Mouse (Mus musculus): ENCODE measurements around the gene Rnf113a2. TPM values are rescaled to one million over a fixed set of nuclear protein-coding genes. Genes with fewer than 3 reads are reported as not detected.

Gene Rnf113a2
- total RNA-seq (2021): 10 to 100 TPM; 14.3 to 20.2 TPM
- long read RNA-seq, experiment 1, transcript Rnf113a2-201 (1 exons, 1,383 nt): major isoform, 6 of 6 reads
- long read RNA-seq, experiment 1, partial matches to known transcripts: 0 of 6 reads
- long read RNA-seq, experiment 1, other reads (novel, unspliced or antisense): 0 of 6 reads
- long read RNA-seq, experiment 2, transcript Rnf113a2-201 (1 exons, 1,383 nt): major isoform, 22 of 22 reads
- long read RNA-seq, experiment 2, partial matches to known transcripts: 0 of 22 reads
- long read RNA-seq, experiment 2, other reads (novel, unspliced or antisense): 0 of 22 reads

DNA sequence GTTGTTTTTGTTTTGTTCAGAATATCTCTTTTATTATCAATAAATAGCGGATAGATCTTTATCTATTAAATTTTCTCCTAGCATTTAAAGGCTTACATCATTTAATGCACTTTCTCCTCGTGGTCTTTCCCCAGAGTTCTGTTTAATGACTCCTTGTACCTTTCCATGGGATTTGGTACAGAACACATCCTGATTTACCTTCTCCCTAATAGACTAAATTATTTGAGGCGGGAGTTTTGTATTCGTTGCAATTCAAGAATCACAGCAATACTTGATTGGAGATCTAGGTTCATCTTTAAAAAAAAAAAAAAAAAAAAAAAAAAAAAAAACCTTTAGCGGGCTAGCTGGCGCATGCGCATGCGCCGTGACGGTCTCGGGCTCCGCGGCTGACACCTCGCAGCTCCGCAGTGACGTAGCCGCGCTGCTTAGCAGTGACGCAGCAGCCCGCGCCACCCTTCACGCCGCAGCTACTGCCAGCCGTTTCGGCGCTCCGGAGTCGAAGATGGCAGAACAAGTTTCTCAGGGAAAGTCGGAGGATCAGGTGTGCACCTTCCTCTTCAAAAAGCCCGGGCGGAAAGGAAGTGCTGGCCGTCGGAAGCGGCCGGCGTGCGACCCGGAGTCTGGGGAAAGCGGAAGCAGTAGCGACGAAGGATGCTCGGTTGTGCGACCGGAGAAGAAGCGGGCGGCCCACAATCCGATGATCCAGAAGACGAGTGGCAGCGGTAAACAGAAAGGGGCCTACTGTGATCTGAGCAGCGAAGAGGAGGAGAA, at the start of gene Rnf113a2:
Rnf113a2 (plus strand) TSS at position 363 of the 771 bp plus-strand sequence.
- peak; percentile 74 to 79 for DNase-seq (ENCODE audit: low spot score in 2 of 2)

DNA sequence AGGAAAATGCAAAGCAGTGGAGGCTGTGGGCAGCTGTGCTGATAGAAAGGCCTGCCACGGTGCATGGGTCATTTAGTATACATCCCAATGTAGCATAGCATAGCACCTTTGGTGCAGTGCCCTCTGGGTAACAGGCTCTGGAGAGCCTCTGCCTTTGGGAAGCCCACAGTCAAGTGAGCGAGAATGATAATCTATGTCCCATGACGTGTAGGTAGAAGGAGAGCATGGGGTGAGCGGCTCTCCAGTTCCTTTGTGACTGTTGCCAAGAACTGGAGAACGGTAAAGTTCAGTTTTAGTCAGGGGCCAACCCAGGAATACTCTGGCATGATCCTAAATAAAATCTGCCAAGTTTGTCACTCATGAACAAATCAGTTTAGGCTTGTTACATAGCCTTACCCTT, 45.3 kb upstream of the Rnf113a2 start:
- no peak for DNase-seq (ENCODE audit: low spot score in 2 of 2)

DNA sequence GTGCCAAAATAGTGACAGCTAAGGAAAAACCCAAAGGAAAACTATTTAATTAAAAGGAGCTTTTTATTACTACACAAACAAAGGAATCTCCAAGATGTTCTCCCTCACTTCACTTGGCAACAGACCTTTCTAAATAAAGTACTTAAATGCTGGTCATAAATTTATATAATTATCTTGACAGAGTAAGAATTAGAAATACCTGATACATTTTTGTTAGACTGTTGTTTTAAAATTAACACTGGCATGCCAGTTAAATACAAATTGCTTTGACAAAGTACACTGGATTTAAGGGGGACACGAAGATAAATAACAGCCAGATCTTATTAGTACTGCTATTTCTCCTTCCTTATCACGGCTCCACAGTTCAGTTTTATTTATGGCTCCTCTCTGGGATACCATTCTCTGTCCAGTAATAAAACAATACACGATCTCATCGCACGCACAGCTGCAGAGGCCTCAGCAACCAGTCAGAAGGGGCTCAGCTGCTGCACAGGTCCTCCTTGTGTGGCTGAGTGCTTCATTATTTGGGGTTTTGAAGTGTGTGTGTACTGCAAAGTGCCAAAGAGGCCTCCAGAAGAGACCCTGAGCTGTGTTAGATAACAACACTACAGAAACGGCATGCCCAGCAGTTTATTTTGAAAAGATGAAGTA, 43.0 kb upstream of the Rnf113a2 start:
- DNase-seq (ENCODE audit: low spot score in 2 of 2): no peak

DNA sequence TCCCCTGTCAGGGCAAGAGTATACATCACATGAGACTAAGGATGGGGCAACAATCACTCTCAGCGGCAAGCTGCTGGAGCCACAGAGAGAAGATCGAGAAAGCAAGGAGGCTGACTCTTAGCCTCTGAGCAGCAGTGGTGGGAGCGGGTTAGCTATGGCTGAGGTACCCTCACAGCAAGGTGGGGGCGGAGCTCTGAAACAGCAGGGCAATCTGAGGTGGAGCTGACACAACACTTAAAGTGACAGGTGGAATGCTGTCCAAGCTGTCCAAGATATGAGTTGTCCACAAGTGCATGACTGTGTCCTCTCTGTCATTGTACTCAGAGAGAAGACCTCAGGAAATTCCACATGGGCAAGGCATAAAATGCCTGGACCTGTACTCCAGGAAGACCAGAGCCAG, 34.6 kb upstream of the Rnf113a2 start:
- no peak for DNase-seq (ENCODE audit: low spot score in 2 of 2)

DNA sequence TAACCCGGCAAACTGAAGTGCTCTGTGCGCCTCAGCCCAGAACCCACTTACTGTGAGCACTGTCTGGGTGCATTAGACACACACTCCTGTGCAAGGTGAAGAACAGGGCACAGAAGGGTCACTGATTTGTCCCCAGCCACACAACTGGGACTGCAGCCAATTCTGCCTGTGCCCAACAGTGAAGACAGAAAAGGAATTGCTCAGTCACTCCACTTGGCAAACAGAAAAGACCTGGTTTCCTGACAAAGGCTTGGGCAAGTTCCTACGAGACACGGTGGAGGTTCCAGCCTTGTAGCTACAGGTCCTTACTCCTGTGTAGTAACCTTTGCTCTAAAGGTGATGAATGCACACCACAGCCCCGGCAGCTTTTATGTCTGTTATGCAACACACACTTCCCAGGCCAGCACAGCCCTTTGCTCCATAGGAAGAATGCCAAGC, 32.3 kb upstream of the Rnf113a2 start:
- DNase-seq (ENCODE audit: low spot score in 2 of 2): no peak

DNA sequence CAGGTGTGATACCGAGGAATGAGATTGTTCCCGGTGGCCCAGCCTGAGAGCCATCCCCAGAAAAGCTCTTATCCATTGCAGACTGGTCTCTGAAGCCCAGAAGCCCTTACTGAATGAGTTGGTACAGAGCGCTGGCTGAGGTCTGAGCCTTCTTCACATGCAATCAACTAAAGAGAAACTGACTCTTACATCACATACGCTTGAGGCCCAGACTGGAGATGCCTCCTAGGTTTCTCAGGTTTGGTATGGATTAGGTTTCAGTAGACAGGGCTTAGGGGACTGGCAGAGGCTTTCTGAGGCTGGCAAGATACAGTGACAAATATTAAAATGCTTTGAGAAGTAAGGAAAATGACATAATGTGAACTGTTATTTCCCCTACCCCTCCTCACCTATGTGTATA, 31.6 kb upstream of the Rnf113a2 start:
- DNase-seq (ENCODE audit: low spot score in 2 of 2): no peak

DNA sequence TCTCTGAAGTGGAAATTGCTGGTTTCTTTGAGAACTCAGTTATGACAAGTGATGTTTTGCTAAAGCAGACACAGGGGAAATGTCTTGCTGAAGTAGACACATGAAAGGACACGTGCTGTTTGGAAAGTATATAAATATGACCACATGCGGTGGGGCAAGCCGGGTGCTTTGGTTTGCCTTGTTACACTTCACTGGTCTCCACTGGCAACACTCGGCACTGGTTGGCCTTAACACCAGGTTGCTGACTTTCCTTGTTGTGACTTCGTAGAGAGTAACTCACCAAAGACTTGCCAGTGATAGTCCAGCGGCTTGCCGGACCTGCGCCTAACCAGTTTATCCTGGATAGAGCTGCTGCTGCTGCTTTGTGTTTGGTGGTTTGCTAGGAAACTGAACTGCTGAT, 28.9 kb upstream of the Rnf113a2 start:
- DNase-seq (ENCODE audit: low spot score in 2 of 2): no peak

DNA sequence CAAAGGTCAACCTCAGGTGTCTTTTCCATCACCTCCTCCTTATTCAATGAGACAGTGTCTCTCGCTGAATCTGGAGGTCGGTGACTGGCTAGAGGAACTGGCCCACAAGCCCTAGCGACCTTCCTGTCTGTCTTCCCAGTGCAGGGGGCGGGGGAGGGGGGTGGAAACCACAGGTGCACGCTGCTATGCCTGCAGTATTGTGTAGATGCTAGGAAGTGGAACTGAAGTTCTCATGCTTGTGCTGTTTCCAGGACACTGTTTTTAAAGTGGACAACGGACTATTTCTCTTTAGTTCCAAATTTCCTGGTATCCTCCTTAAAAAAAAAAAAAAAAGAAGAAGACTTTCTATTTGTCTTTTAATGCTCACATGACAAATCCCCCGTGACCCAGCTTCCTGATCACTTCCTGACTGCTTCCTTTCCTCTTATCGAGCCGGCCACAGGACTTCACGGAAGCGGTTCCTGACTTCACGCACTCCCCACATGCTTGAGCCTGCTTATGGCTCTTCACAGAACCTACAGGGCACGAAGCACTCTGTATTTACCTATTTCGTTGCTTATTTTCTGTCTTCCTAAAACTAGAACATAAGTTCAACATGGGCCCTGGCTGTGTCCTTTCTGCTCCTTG, 28.1 kb upstream of the Rnf113a2 start:
- no peak for DNase-seq (ENCODE audit: low spot score in 2 of 2)

DNA sequence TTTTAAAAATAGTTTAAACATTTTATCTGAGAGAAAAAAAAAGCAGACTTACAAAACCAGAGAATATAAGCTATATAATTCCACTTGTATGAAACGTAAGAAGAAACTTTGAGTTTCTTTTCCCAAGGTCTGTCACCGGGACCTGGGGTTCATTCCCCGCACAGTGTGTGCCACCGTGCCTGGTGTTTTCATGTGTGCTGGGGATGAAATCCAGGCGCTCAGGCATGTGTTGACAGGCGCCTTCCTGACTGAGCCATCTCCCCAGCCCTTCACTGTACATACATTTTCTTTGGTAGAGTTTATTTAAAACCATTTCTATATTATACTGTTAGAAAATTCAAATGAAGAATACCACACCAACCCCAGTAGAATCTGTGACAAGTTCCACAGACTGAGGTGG, 26.7 kb upstream of the Rnf113a2 start:
- no peak for DNase-seq (ENCODE audit: low spot score in 2 of 2)

DNA sequence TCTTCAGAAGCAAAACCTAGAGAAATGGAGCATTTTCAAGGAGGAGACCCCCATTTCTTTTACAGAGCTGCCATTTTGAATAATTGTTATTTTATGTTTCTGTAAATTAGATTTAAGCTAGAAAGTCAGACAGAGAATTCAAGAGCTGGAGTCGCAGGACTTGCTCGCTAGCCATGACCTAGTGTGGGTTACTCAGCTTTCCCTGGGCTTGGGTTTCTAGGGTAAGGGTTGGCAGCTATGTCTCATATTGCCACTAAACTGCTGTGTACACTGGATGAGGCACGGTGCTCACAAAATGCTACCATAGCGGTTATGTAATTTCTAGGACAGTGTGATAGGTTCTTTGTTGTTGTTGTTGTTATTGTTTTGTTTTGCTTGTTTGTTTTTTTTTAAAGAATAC, 24.3 kb upstream of the Rnf113a2 start:
- no peak for DNase-seq (ENCODE audit: low spot score in 2 of 2)

DNA sequence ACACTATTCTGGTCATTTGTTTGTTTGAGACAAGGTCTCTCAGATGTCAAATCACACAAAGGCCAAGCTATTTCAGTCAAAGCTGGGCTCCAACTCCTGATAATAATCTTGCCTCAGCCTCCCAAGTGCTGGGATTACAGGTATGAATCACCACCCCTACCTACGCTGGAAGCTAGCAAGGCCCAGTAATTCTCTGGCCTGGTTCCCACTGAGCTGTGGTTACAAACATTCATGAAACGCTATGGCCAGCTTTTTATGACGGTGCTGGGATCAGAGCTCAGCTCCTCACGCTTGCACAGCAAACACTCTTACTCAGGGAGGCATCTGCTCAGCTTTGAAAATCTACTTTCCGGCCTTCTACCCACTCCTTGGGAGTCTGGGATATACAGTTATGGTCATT, 23.1 kb upstream of the Rnf113a2 start:
- no peak for DNase-seq (ENCODE audit: low spot score in 2 of 2)

DNA sequence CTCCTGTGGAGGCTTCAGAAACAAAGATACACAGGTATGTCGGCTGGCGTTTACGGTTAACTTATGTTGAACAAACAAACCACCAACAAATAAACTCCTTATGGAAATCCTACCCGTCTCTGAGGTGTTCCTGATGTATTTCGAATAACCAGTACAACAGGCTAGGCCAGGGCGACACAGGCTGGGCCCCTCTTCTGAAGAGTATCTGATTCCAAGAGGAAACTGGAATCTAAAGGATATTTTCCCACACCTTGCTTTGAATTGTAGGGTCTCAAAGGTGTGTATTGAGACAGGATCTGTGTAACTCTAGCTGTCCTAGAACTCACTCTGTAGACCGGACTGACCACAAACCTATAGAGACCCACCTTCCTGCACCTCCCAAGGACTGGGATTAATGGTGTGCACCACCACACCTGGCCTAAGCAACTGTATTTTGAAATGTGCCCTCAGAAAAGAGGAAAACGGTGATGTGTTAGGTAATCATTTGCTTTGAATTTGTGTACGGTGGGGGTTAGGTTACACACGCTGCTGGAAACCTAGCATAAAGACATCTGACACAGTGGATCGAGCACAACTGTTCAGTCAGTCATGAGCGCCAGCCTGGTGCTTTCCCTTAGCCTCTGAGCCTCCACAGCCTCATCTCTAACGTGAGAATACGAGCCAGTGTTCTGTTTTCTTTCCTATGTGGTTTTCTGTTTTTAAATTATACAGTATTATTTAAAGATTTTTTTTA, 19.9 kb upstream of the Rnf113a2 start:
- no peak for DNase-seq (ENCODE audit: low spot score in 2 of 2)

DNA sequence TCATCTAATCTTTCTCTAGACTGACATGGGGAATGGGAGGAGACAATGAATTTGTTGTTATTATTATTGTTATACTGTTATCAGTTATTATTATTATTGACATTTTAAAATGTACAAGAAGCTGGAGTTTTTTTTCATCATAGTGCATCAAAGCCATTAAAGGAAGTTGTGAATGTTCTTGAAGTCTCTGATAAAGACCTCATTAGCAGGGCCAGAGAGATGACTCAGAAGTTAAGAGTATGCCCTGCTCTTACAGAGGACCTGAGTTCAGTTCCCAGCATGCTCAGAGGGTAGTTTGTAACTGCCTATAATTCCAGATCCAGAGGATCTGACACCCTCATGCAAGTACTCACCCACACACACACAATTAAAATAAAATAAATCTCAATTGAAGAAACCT, 19.3 kb upstream of the Rnf113a2 start:
- DNase-seq (ENCODE audit: low spot score in 2 of 2): no peak

DNA sequence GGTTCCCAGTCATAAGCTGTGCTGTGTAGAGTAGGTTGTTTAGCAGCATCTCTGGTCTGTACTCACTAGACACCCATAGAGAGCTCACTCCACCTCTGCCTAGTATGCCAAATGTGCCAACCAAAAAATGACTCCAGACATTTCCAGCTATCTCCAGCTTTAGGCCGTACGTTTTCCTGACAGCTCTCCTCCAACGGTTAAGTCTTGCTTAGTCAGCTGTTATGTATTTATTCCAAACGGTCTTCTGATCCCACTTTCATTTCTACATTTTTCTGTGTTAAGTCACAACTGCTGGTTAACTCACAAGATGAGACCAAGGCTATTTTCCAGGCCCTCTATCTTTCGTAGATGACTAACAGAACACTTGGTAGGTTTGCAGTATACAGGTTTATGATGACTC, 18.4 kb upstream of the Rnf113a2 start:
- DNase-seq (ENCODE audit: low spot score in 2 of 2): no peak

DNA sequence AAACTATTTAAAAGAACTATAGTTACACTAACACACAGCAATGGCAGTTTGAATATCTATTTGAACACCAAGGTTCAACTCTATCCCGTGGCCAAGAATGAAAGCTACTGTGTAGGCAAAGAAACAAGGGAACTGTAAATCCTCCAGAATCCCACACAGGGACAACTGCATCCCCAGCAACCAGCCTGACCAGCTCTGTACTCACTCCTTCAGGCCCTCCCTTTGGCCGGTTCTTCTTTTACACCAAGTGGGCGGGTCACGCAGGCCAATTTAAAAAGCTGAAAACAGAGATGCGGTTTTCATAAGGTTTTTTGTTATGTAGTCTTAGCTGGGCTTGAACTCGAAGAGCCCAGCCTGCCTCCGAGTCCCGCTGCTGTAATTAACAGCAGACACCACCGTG, 17.9 kb upstream of the Rnf113a2 start:
- DNase-seq (ENCODE audit: low spot score in 2 of 2): no peak

DNA sequence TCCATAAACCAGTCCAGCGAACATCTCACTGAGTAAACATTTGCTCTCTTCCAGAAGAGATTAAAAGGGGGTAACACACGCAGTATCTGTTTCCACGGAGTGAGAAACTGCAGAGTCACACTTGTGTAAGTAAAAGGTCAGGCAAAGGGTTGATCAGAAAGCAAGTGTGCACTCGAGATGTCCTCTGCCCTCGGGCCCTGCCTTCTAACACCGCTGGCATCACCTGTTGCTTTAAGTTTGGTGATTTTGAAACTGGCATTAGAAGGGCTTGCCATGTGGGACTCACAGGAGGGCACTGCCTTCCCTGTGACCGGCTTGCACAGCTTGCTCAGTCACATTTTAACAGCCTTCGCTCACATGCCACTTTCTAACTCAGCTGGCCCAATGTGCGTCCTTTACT, 17.3 kb upstream of the Rnf113a2 start:
- no peak for DNase-seq (ENCODE audit: low spot score in 2 of 2)

DNA sequence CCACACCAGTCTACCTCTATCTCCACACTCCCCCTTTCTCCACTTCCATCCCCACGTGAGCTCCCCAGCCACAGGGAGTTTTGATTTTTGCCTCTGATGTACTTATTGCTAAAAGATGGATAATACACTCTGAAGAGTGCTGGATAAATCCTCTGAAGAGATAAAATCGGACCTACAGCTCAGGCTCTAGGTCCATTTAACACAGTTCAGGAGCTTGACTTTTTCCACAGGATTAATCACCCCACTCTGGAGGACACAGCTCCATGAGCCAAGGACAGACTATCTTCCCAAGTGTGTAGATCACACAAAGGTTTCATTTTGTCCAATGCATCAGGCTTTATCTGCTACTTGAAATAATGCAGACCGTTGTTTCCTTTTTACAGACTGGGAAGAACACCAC, 16.9 kb upstream of the Rnf113a2 start:
- DNase-seq (ENCODE audit: low spot score in 2 of 2): no peak

DNA sequence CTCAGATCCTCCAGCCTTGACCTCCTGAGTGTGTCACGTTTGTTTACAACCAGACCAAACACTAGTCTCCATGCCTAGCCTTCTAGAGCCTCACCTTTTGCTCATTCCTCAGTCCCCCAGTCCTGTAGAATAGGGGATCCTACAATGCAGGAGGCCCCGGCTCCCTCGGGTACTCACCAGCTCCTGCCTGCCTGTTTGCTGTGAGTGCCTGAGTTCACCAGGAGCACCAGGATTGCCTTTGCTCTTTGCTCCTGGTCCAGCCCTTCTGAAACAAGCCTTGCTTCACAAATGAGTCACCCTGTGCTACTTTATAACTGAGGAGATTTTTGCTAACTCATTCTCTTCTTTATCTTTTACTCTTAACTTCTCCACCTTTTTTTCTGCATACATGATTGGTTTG, 16.3 kb upstream of the Rnf113a2 start:
- DNase-seq (ENCODE audit: low spot score in 2 of 2): peak; percentile 33 to 47

DNA sequence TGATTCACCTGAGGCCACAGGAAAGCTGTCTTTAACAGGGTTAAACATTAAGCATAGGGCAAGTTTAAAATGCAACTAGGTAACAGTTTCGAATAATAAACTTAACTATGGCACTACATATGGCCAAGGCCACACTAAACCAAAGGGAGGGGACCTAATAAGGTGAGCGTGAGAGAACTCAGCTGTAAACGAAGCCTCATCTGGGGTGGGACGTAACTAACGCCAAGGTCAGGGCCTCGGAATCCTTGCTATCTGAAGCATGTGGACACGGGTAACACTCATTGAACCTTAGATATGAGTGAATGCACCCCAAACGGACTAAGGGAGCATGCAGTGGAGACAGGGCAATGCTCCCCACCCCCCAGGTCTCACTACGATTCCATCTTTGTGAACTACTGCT, 14.1 kb upstream of the Rnf113a2 start:
- DNase-seq (ENCODE audit: low spot score in 2 of 2): no peak

DNA sequence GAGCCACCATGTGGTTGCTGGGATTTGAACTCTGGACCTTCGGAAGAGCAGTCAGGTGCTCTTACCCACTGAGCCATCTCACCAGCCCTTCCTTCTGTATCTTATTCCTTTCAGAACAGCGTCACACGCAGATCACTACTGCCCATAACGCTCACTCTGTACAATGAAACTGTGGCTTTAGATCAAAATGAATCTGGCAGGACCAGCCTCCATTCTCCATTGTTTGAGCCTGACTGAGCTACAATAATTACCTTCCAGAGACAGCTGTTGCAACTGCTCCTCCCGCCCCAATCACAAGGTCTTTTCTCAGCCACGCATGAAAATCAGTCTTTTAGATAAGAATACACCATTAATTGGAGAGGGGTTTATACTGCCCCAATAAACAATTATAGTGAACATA, 12.5 kb upstream of the Rnf113a2 start:
- no peak for DNase-seq (ENCODE audit: low spot score in 2 of 2)

DNA sequence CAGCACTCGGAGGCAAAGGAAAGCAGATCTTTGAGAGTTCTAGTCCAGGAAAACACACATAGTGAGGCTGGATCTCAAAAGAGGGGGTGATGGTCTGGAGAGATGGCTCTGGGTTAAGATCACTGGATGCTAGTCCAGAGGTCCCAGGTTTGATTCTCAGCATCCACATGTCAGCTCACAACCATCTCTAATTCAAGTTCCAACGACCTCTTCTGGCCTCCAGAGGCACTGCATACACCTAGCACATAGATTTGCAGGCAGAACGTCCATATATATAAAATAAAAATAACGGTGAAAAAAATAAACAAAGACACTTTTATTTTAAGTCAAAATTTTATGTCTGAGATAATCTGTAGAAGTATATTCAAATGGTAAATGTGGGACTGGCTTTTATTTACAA, 9.7 kb upstream of the Rnf113a2 start:
- no peak for DNase-seq (ENCODE audit: low spot score in 2 of 2)

All from adrenal gland, adult 18-20 months (tissue).